Mouse (Mus musculus): ENCODE results near the gene 4921504E06Rik.

GRCm38 (mm10) chr2:19599801-19600200 lies 46.1 kb upstream of the 4921504E06Rik start:
- TF ChIP-seq CTCF (IDR thresholded peaks at IDR 0.05; ENCODE audit: low read depth, low read length) (no peak), TAL1 (conservative IDR thresholded peaks at IDR 0.05; ENCODE audit: low read depth, low read length) (no peak), POLR2AphosphoS5 (IDR thresholded peaks at IDR 0.05; ENCODE audit: insufficient replicate concordance, low read depth, low read length) (no peak), GATA1 (IDR thresholded peaks at IDR 0.05; ENCODE audit: borderline replicate concordance, low read length) (no peak)

Measured in G1E (cell line).